Mouse (Mus musculus) ES-E14 (cell line): ENCODE data around the gene Zfp326.

Experiments used
- MAFK ChIP-seq: IDR thresholded peaks from 2 replicates; pipeline ENCODE4 v1.6.1; 2014; ENCODE audit warnings: mild to moderate bottlenecking, low read depth, low read length, inconsistent platforms; ENCODE audit not compliant: insufficient read depth
- ZNF384 ChIP-seq: IDR thresholded peaks from 2 replicates; pipeline ENCODE4 v1.6.1; 2012; ENCODE audit warnings: low read depth, low read length, inconsistent platforms

DNA sequence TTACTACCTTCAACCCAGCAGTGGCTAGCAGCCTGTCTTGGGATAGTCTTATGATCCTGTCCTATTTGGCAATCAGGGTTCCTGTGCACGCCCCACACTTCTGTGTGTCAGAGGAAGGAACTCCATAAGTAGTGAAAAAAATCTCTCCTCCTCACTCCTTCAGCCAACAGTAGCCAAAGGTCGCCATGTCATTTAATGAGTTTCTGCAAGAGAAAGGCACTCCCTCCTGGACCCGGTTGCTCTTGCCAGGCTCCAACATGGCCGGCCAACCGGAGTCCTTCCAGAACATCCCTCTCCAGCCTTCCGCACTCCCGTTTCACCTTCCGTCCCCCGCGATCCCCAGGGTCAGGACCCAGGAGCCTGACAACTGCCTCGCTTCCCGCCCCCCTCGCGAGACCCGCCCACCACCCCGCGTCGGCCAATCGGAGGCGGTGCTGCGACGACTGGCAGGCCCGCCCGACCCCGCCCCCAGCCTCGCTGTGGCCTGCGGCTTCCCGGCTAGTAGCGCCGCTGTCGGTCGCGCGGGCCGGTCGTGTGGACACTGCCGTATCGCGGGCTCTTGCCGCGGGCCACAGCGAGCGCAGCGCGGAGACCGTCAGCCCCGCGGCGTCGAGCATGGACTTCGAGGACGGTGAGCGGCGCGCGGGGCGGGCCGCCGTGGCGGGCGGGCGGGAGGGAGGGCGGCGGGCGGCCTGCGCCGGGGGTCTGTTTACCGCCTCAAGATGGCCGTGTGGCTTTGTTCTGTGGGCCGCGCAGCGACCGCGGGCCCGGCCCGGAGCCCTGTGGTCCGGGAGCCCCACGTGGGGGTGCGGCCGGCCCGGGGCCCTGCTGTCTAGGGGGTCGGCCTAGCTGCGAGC, at the start of gene Zfp326:
- 0 out of 2 replicates have a peak, but pooled peaks have one; percentile 13 for TF ChIP-seq ZNF384
- no peak for TF ChIP-seq MAFK
